Mouse (Mus musculus) neural tube, embryonic 10.5 days (tissue): Measurements from ENCODE around the gene Ncoa4.
"Not testable (repeated sequence)": the region's sequence is repeated elsewhere in the genome, so short reads cannot be mapped to it uniquely, and the experiment has no call there.

Experiments
- DNase-seq: peaks from one replicate; pipeline ENCODE4 v3.0.0-alpha.2; 2017; ENCODE audit warnings: low spot score; ENCODE audit errors: extremely low spot score

Gene Ncoa4

GRCm38 (mm10) chr14:32192437-32192836 is 32.8 kb downstream of the Ncoa4 start:
- DNase-seq, result no peak

GRCm38 (mm10) chr14:32193557-32193956 is 33.9 kb downstream of the Ncoa4 start:
- not testable (repeated sequence) for DNase-seq

GRCm38 (mm10) chr14:32201354-32201753 is 41.7 kb downstream of the Ncoa4 start:
- peak; percentile 50 for DNase-seq

GRCm38 (mm10) chr14:32201791-32202451 is 42.3 kb downstream of the Ncoa4 start, which contains the start of the genes Timm23 and Parg:
Gene Timm23, minus strand, starts transcription at chr14:32201898.
Gene Parg, plus strand, starts transcription at chr14:32201949.
- DNase-seq, result peak; percentile 87

GRCm38 (mm10) chr14:32226601-32227000 is 66.9 kb downstream of the Ncoa4 start:
- no peak for DNase-seq

GRCm38 (mm10) chr14:32228996-32229395 is 69.3 kb downstream of the Ncoa4 start:
- DNase-seq, result peak; percentile 50
